Mouse (Mus musculus) liver, adult (tissue): Measurements from ENCODE around the gene Ppm1l.

ENCODE experiments used
- GATA4 ChIP-seq: IDR thresholded peaks from 2 replicates; pipeline ENCODE4 v1.6.1; 2014; ENCODE audit warnings: mild to moderate bottlenecking, low read length; ENCODE audit not compliant: insufficient replicate concordance

The Ppm1l gene

GRCm38 (mm10) chr3:69381213-69381612, 64.6 kb downstream of the Ppm1l start:
- no peak for TF ChIP-seq GATA4

GRCm38 (mm10) chr3:69392298-69392697, 75.6 kb downstream of the Ppm1l start:
- peak; percentile 59; the same call in 1 of the 2 replicates for TF ChIP-seq GATA4

GRCm38 (mm10) chr3:69393079-69393478, 76.4 kb downstream of the Ppm1l start:
- no peak for TF ChIP-seq GATA4

- TF ChIP-seq GATA4: no peak
Observed at GRCm38 (mm10) chr3:69393991-69394390, 77.3 kb downstream of the Ppm1l start.

GRCm38 (mm10) chr3:69395084-69395483, 78.4 kb downstream of the Ppm1l start:
- no peak for TF ChIP-seq GATA4

GRCm38 (mm10) chr3:69397733-69398132, 81.1 kb downstream of the Ppm1l start:
- TF ChIP-seq GATA4: no peak

GRCm38 (mm10) chr3:69399336-69399735, 82.7 kb downstream of the Ppm1l start:
- TF ChIP-seq GATA4: no peak

GRCm38 (mm10) chr3:69403196-69403595, 86.5 kb downstream of the Ppm1l start:
- TF ChIP-seq GATA4: no peak

- TF ChIP-seq GATA4: no peak
Observed at GRCm38 (mm10) chr3:69406210-69406895, 89.7 kb downstream of the Ppm1l start.

- TF ChIP-seq GATA4: no peak
Observed at GRCm38 (mm10) chr3:69408064-69408463, 91.4 kb downstream of the Ppm1l start.

GRCm38 (mm10) chr3:69416112-69416511, 99.5 kb downstream of the Ppm1l start:
- no peak for TF ChIP-seq GATA4

- no peak for TF ChIP-seq GATA4
Observed at GRCm38 (mm10) chr3:69422741-69423140, 106.1 kb downstream of the Ppm1l start.

GRCm38 (mm10) chr3:69423371-69423770, 106.7 kb downstream of the Ppm1l start:
- no peak for TF ChIP-seq GATA4

- no peak for TF ChIP-seq GATA4
Observed at GRCm38 (mm10) chr3:69427259-69427658, 110.6 kb downstream of the Ppm1l start.

- TF ChIP-seq GATA4: no peak
Observed at GRCm38 (mm10) chr3:69428221-69428620, 111.6 kb downstream of the Ppm1l start.

GRCm38 (mm10) chr3:69429319-69429718, 112.7 kb downstream of the Ppm1l start:
- no peak for TF ChIP-seq GATA4

- no peak for TF ChIP-seq GATA4
Observed at GRCm38 (mm10) chr3:69433580-69433979, 116.9 kb downstream of the Ppm1l start.
